Mouse (Mus musculus): ENCODE data around the gene Ciao2b. TPM values are rescaled to one million over a fixed set of nuclear protein-coding genes. Genes with fewer than 3 reads are reported as not detected.
A peak's percentile ranks its signal among the peaks of the same experiment; 100 is the strongest.

The Ciao2b gene
- polyA plus RNA-seq, 1 experiment = 53.9 TPM

- no peak for TF ChIP-seq POLR2A (IDR thresholded peaks at IDR 0.05; ENCODE audit: borderline replicate concordance, insufficient read depth, low read length)
- TF ChIP-seq CTCF (IDR thresholded peaks at IDR 0.05; ENCODE audit: borderline replicate concordance, insufficient read depth, low read depth, low read length) = no peak
- Histone ChIP-seq H3K4me1 (ENCODE audit: control insufficient read depth, insufficient read depth, low read length) (peaks cover 6% of the 10 kb centered on the region; the same call in 1 of the 2 replicates), H3K27ac (ENCODE audit: insufficient read depth, low read length) (no peak overlapping the region), H3K4me3 (replicated peaks; ENCODE audit: insufficient read depth, low read depth, low read length) (no peak overlapping the region), H3K27me3 (ENCODE audit: control insufficient read depth, insufficient read depth, low read length) (no peaks in the 10 kb centered on the region)
- 88% methylated on average over 6 of the region's 6 CpGs for WGBS
- no peak for DNase-seq
These were observed 3.8 kb downstream of the Ciao2b start for GRCm38 (mm10) chr8:104638010-104638409.

GRCm38 (mm10) chr8:104635004-104635710 lies 6.6 kb downstream of the Ciao2b start:
- H3K4me1 ChIP-seq (ENCODE audit: control insufficient read depth, insufficient read depth, low read length) = no peaks in the 10 kb centered on the region
- 89% methylated on average over 3 of the region's 3 CpGs for WGBS

GRCm38 (mm10) chr8:104633156-104633744 lies 8.5 kb downstream of the Ciao2b start:
- H3K4me3 ChIP-seq (replicated peaks; ENCODE audit: insufficient read depth, low read depth, low read length) = no peak overlapping the region
- no peaks in the 10 kb centered on the region; the same call in 1 of the 2 replicates for H3K27me3 ChIP-seq (ENCODE audit: control insufficient read depth, insufficient read depth, low read length)
- no peak overlapping the region for H3K27ac ChIP-seq (ENCODE audit: insufficient read depth, low read length)
- DNase-seq = no peak
- 60% methylated on average over 9 of the region's 9 CpGs for WGBS
- H3K4me1 ChIP-seq (ENCODE audit: control insufficient read depth, insufficient read depth, low read length) = peaks cover 11% of the 10 kb centered on the region
- TF ChIP-seq POLR2A (IDR thresholded peaks at IDR 0.05; ENCODE audit: borderline replicate concordance, insufficient read depth, low read length) = no peak

More at GRCm38 (mm10) chr8:104635004-104635710, 6.6 kb downstream of the Ciao2b start:
- H3K27ac ChIP-seq (ENCODE audit: insufficient read depth, low read length) = no peak overlapping the region
- TF ChIP-seq CTCF (IDR thresholded peaks at IDR 0.05; ENCODE audit: borderline replicate concordance, insufficient read depth, low read depth, low read length) (no peak), POLR2A (IDR thresholded peaks at IDR 0.05; ENCODE audit: borderline replicate concordance, insufficient read depth, low read length) (no peak)
- no peak for DNase-seq
- no peak overlapping the region for H3K4me3 ChIP-seq (replicated peaks; ENCODE audit: insufficient read depth, low read depth, low read length)
- H3K27me3 ChIP-seq (ENCODE audit: control insufficient read depth, insufficient read depth, low read length) = no peaks in the 10 kb centered on the region; the same call in 1 of the 2 replicates

- TF ChIP-seq CTCF (IDR thresholded peaks at IDR 0.05; ENCODE audit: borderline replicate concordance, insufficient read depth, low read depth, low read length) (no peak), POLR2A (IDR thresholded peaks at IDR 0.05; ENCODE audit: borderline replicate concordance, insufficient read depth, low read length) (no peak)
- no peak overlapping the region for H3K27ac ChIP-seq (ENCODE audit: insufficient read depth, low read length)
- H3K4me1 ChIP-seq (ENCODE audit: control insufficient read depth, insufficient read depth, low read length) = peaks cover 11% of the 10 kb centered on the region
- no peak overlapping the region for H3K4me3 ChIP-seq (replicated peaks; ENCODE audit: insufficient read depth, low read depth, low read length)
- no peak for DNase-seq
- 80% methylated on average over 6 of the region's 6 CpGs for WGBS
- no peaks in the 10 kb centered on the region; the same call in 1 of the 2 replicates for H3K27me3 ChIP-seq (ENCODE audit: control insufficient read depth, insufficient read depth, low read length)
These were observed 9.3 kb downstream of the Ciao2b start for GRCm38 (mm10) chr8:104632486-104632885.

GRCm38 (mm10) chr8:104631975-104632374 lies 9.8 kb downstream of the Ciao2b start:
- H3K4me3 ChIP-seq (replicated peaks; ENCODE audit: insufficient read depth, low read depth, low read length) = no peak overlapping the region
- no peaks in the 10 kb centered on the region; the same call in 1 of the 2 replicates for H3K27me3 ChIP-seq (ENCODE audit: control insufficient read depth, insufficient read depth, low read length)
- peaks cover 11% of the 10 kb centered on the region for H3K4me1 ChIP-seq (ENCODE audit: control insufficient read depth, insufficient read depth, low read length)
- TF ChIP-seq POLR2A (IDR thresholded peaks at IDR 0.05; ENCODE audit: borderline replicate concordance, insufficient read depth, low read length) = no peak
- TF ChIP-seq CTCF (IDR thresholded peaks at IDR 0.05; ENCODE audit: borderline replicate concordance, insufficient read depth, low read depth, low read length) = no peak
- no peak for DNase-seq
- WGBS = 45% methylated on average over 5 of the region's 5 CpGs
- no peak overlapping the region for H3K27ac ChIP-seq (ENCODE audit: insufficient read depth, low read length)

GRCm38 (mm10) chr8:104630981-104631663 lies 10.6 kb downstream of the Ciao2b start, which contains the start of gene Rrad:
Gene Rrad, minus strand, starts transcription at chr8:104631327.
- Histone ChIP-seq H3K4me3 (replicated peaks; ENCODE audit: insufficient read depth, low read depth, low read length) (no peak within 1 kb of the TSS), H3K27ac (ENCODE audit: insufficient read depth, low read length) (no peak within 1 kb of the TSS), H3K4me1 (ENCODE audit: control insufficient read depth, insufficient read depth, low read length) (peaks cover 11% of the 10 kb centered on the region), H3K27me3 (ENCODE audit: control insufficient read depth, insufficient read depth, low read length) (no peaks in the 10 kb centered on the region; the same call in 1 of the 2 replicates)
- WGBS = 4% methylated on average over 26 of the region's 28 CpGs
- no peak for DNase-seq
- TF ChIP-seq POLR2A (IDR thresholded peaks at IDR 0.05; ENCODE audit: borderline replicate concordance, insufficient read depth, low read length) (no peak), CTCF (IDR thresholded peaks at IDR 0.05; ENCODE audit: borderline replicate concordance, insufficient read depth, low read depth, low read length) (no peak)

- DNase-seq = peak in 1 of 2 experiments; percentile 15
- Histone ChIP-seq H3K27ac (ENCODE audit: insufficient read depth, low read length) (no peak overlapping the region), H3K4me3 (replicated peaks; ENCODE audit: insufficient read depth, low read depth, low read length) (no peak overlapping the region), H3K27me3 (ENCODE audit: control insufficient read depth, insufficient read depth, low read length) (no peaks in the 10 kb centered on the region; the same call in 1 of the 2 replicates), H3K4me1 (ENCODE audit: control insufficient read depth, insufficient read depth, low read length) (peaks cover 11% of the 10 kb centered on the region)
- 3% methylated on average over 36 of the region's 36 CpGs for WGBS
- TF ChIP-seq POLR2A (IDR thresholded peaks at IDR 0.05; ENCODE audit: borderline replicate concordance, insufficient read depth, low read length) = no peak
- no peak for TF ChIP-seq CTCF (IDR thresholded peaks at IDR 0.05; ENCODE audit: borderline replicate concordance, insufficient read depth, low read depth, low read length)
These were observed 11.2 kb downstream of the Ciao2b start for GRCm38 (mm10) chr8:104630574-104630973.

Data from cerebellum, adult 2 months (tissue).